Mouse (Mus musculus) ES-E14 (cell line): Measurements from ENCODE around the gene Ndufs4. TPM values are rescaled to one million over a fixed set of nuclear protein-coding genes. Genes with fewer than 3 reads are reported as not detected.

ENCODE experiments used
- DNase-seq: peaks from one replicate; pipeline ENCODE4 v3.0.0-alpha.2; 2013; ENCODE audit warnings: low read depth, low spot score
- H3K27ac ChIP-seq: 2 replicates; pipeline ENCODE4 v1.5.1; 2012; ENCODE audit warnings: low read depth, mild to moderate bottlenecking, low read length, moderate library complexity, mixed read lengths; ENCODE audit not compliant: poor library complexity, insufficient read depth, severe bottlenecking
- H3K36me3 ChIP-seq: 2 replicates; pipeline ENCODE4 v1.6.1; 2012; ENCODE audit warnings: mild to moderate bottlenecking, low read length, moderate library complexity, mixed read lengths; ENCODE audit not compliant: control insufficient read depth, poor library complexity, insufficient read depth, severe bottlenecking
- H3K4me1 ChIP-seq, 2 experiments: fragments of 150-350 bp in 1 of 2; sonication (generic) in 1 of 2; 2 replicates each; pipeline ENCODE4 v1.6.1; 2012; ENCODE audit warnings: low read length in 2 of 2, mild to moderate bottlenecking in 1 of 2, mixed read lengths in 1 of 2; ENCODE audit not compliant: control insufficient read depth in 2 of 2, insufficient read depth in 2 of 2, poor library complexity in 1 of 2
- H3K4me3 ChIP-seq, 2 experiments: fragments of 150-350 bp in 1 of 2; sonication (generic) in 1 of 2; 2 replicates each; pipeline ENCODE4 v1.5.1; 2012; ENCODE audit warnings: low read length in 2 of 2, low read depth in 1 of 2, mild to moderate bottlenecking in 1 of 2, mixed read lengths in 1 of 2; ENCODE audit not compliant: insufficient read depth in 1 of 2, poor library complexity in 1 of 2, severe bottlenecking in 1 of 2
- H3K9ac ChIP-seq: 2 replicates; pipeline ENCODE4 v1.6.1; 2012; ENCODE audit warnings: low read depth, mild to moderate bottlenecking, low read length, mixed read lengths; ENCODE audit not compliant: poor library complexity, insufficient read depth, severe bottlenecking
- H3K9me3 ChIP-seq: fragments of 150-350 bp; sonication (generic); 2 replicates; pipeline ENCODE4 v1.6.1; 2012; ENCODE audit warnings: low read depth, mild to moderate bottlenecking, low read length; ENCODE audit not compliant: control insufficient read depth, insufficient read depth
- CHD2 ChIP-seq: IDR thresholded peaks from 2 replicates; pipeline ENCODE4 v1.6.1; 2014; ENCODE audit warnings: mild to moderate bottlenecking, low read depth, low read length, inconsistent platforms
- HCFC1 ChIP-seq: IDR thresholded peaks from 2 replicates; pipeline ENCODE4 v1.6.1; 2012; ENCODE audit warnings: low read length, inconsistent platforms, borderline replicate concordance; ENCODE audit not compliant: insufficient read depth
- MAFK ChIP-seq: IDR thresholded peaks from 2 replicates; pipeline ENCODE4 v1.6.1; 2014; ENCODE audit warnings: mild to moderate bottlenecking, low read depth, low read length, inconsistent platforms; ENCODE audit not compliant: insufficient read depth
- ZC3H11A ChIP-seq: IDR thresholded peaks from 2 replicates; pipeline ENCODE4 v1.6.1; 2012; ENCODE audit warnings: low read depth, mild to moderate bottlenecking, inconsistent platforms, low read length, borderline replicate concordance
- ZNF384 ChIP-seq: IDR thresholded peaks from 2 replicates; pipeline ENCODE4 v1.6.1; 2012; ENCODE audit warnings: low read depth, low read length, inconsistent platforms
- in situ Hi-C, 2 experiments: fragments of 600-800 bp; cut with MboI; formaldehyde crosslinking; loops; one replicate each; pipeline ENCODE4 v1.15.1; 2025; ENCODE audit warnings: low sequenced_read_pairs in 2 of 2, inconsistent platforms in 1 of 2; ENCODE audit not compliant: unreplicated experiment in 2 of 2
- total RNA-seq: library from RNA; depleted of rRNA; stranded (reverse); fragments of 300-350 nt; gene quantifications from 2 replicates; pipeline ENCODE4 v1.2.3, GENCODE M21; 2012

The Ndufs4 gene
- total RNA-seq, 1 experiment, result 265 TPM

- no peak overlapping the region for H3K9ac ChIP-seq
- no peak for DNase-seq
- no peak overlapping the region for H3K27ac ChIP-seq
- no peak for TF ChIP-seq MAFK
- TF ChIP-seq ZC3H11A, result no peak
- no peak for TF ChIP-seq HCFC1
- no peak for TF ChIP-seq CHD2
- no peak for TF ChIP-seq ZNF384
- in situ Hi-C loops, result no loop called here
- no peaks in the 10 kb centered on the region for H3K9me3 ChIP-seq
- H3K36me3 ChIP-seq, result no peaks in the 10 kb centered on the region
- H3K4me1 ChIP-seq, result no peaks in the 10 kb centered on the region
- no peak overlapping the region for H3K4me3 ChIP-seq
Measured at GRCm38 (mm10) chr13:114351321-114351946, 36.6 kb downstream of the Ndufs4 start.

GRCm38 (mm10) chr13:114344979-114345712 lies 42.9 kb downstream of the Ndufs4 start:
- no peaks in the 10 kb centered on the region for H3K9me3 ChIP-seq
- no peak for DNase-seq
- no peak overlapping the region for H3K4me3 ChIP-seq
- H3K36me3 ChIP-seq, result no peaks in the 10 kb centered on the region
- H3K9ac ChIP-seq, result no peak overlapping the region
- peaks cover 0 to 6% of the 10 kb centered on the region in 2 experiments; a peak in 1 of 4 replicates for H3K4me1 ChIP-seq
- TF ChIP-seq ZNF384, result no peak
- 0 out of 2 replicates have a peak, but pooled peaks have one; percentile 36 for TF ChIP-seq MAFK
- H3K27ac ChIP-seq, result no peak overlapping the region
- in situ Hi-C loops, result no loop called here

GRCm38 (mm10) chr13:114344220-114344973 lies 43.7 kb downstream of the Ndufs4 start:
- in situ Hi-C loops, result no loop called here
- no peak for DNase-seq
- Histone ChIP-seq H3K27ac (no peak overlapping the region), H3K9ac (no peak overlapping the region; the same call in 1 of the 2 replicates), H3K4me1 (peaks cover 0 to 6% of the 10 kb centered on the region in 2 experiments; a peak in 1 of 4 replicates), H3K9me3 (no peaks in the 10 kb centered on the region), H3K4me3 (no peak overlapping the region), H3K36me3 (no peaks in the 10 kb centered on the region)
- TF ChIP-seq MAFK, result no peak
- TF ChIP-seq ZC3H11A, result no peak
- no peak for TF ChIP-seq CHD2
- TF ChIP-seq ZNF384, result no peak
- TF ChIP-seq HCFC1, result no peak

GRCm38 (mm10) chr13:114343001-114343400 lies 45.1 kb downstream of the Ndufs4 start:
- H3K9ac ChIP-seq, result peak overlapping the region; percentile 24; the same call in 1 of the 2 replicates
- no peak for DNase-seq
- H3K36me3 ChIP-seq, result no peaks in the 10 kb centered on the region
- H3K4me3 ChIP-seq, result no peak overlapping the region
- TF ChIP-seq HCFC1 (no peak), MAFK (no peak), ZNF384 (no peak), CHD2 (no peak), ZC3H11A (no peak)
- H3K4me1 ChIP-seq, result peaks cover 0 to 6% of the 10 kb centered on the region in 2 experiments; a peak in 1 of 4 replicates
- no peak overlapping the region for H3K27ac ChIP-seq
- in situ Hi-C loops, result no loop called here
- H3K9me3 ChIP-seq, result no peaks in the 10 kb centered on the region
